Mouse (Mus musculus) midbrain, embryonic 15.5 days (tissue): ENCODE measurements around the gene Myb. TPM values are rescaled to one million over a fixed set of nuclear protein-coding genes. Genes with fewer than 3 reads are reported as not detected.

Experiments used
- ATAC-seq: fragments of 200-750 bp; cut with Nextera tagmentation; replicated peaks from 2 replicates; pipeline ENCODE4 v1.8.0; 2017; ENCODE audit warnings: moderate TSS enrichment
- H3K27ac ChIP-seq: fragments of 300-500 bp; sonication (generic); 2 replicates; pipeline ENCODE4 v1.5.1; 2015; ENCODE audit warnings: mild to moderate bottlenecking, inconsistent platforms
- H3K27me3 ChIP-seq: fragments of 300-500 bp; sonication (generic); replicated peaks from 2 replicates; pipeline ENCODE4 v1.6.1; 2015; ENCODE audit warnings: inconsistent platforms
- H3K36me3 ChIP-seq: fragments of 300-500 bp; sonication (generic); replicated peaks from 2 replicates; pipeline ENCODE4 v1.6.1; 2015; ENCODE audit warnings: inconsistent platforms
- H3K4me1 ChIP-seq: fragments of 300-500 bp; sonication (generic); 2 replicates; pipeline ENCODE4 v1.6.1; 2015; ENCODE audit warnings: inconsistent platforms
- H3K4me2 ChIP-seq: fragments of 300-500 bp; sonication (generic); 2 replicates; pipeline ENCODE4 v1.6.1; 2015; ENCODE audit warnings: inconsistent platforms, mild to moderate bottlenecking, moderate library complexity
- H3K4me3 ChIP-seq: fragments of 300-500 bp; sonication (generic); 2 replicates; pipeline ENCODE4 v1.5.1; 2015; ENCODE audit warnings: mild to moderate bottlenecking, inconsistent platforms
- H3K9ac ChIP-seq: fragments of 300-500 bp; sonication (generic); 2 replicates; pipeline ENCODE4 v1.6.1; 2015; ENCODE audit warnings: mild to moderate bottlenecking, inconsistent platforms
- H3K9me3 ChIP-seq: fragments of 300-500 bp; sonication (generic); 2 replicates; pipeline ENCODE4 v1.6.1; 2016; ENCODE audit warnings: inconsistent platforms
- WGBS: fragments of 180-500 bp; shearing (Covaris S2); methylation state at CpG from one replicate; pipeline ENCODE4 v1.1.7; 2015; ENCODE audit warnings: mixed read lengths; 5-methylcytosine and 5-hydroxymethylcytosine counted together
- polyA plus RNA-seq: library from polyadenylated mRNA; unstranded; fragments of >200 nt; fragmentation: Nextera tagmentation; extraction: Ambion mirVana; gene quantifications from 2 replicates; pipeline ENCODE4 v1.2.1, GENCODE M21; 2015

The Myb gene
- polyA plus RNA-seq, 1 experiment from 2014 or later = 3.0 TPM

GRCm38 (mm10) chr10:21108182-21108581 lies 52.6 kb downstream of the Myb start:
- H3K4me3 ChIP-seq = no peak overlapping the region
- no peak overlapping the region for H3K4me2 ChIP-seq
- H3K27ac ChIP-seq = no peak overlapping the region
- no peaks in the 10 kb centered on the region for H3K9me3 ChIP-seq
- H3K36me3 ChIP-seq = no peaks in the 10 kb centered on the region
- 91% methylated on average over 5 of the region's 5 CpGs for WGBS
- no peaks in the 10 kb centered on the region for H3K27me3 ChIP-seq
- 0 out of 2 replicates have a peak, but pooled peaks cover 8% of the 10 kb centered on the region for H3K4me1 ChIP-seq
- H3K9ac ChIP-seq = no peak overlapping the region
- ATAC-seq = no peak

GRCm38 (mm10) chr10:21105206-21105605 lies 55.6 kb downstream of the Myb start:
- Histone ChIP-seq H3K9ac (no peak overlapping the region), H3K4me2 (no peak overlapping the region), H3K9me3 (no peaks in the 10 kb centered on the region), H3K36me3 (no peaks in the 10 kb centered on the region), H3K4me1 (0 out of 2 replicates have a peak, but pooled peaks cover 17% of the 10 kb centered on the region), H3K4me3 (no peak overlapping the region), H3K27ac (no peak overlapping the region), H3K27me3 (no peaks in the 10 kb centered on the region)
- ATAC-seq = no peak
- WGBS = 85% methylated on average over 2 of the region's 2 CpGs

- WGBS = 77% methylated on average over 7 of the region's 7 CpGs
- H3K4me1 ChIP-seq = 0 out of 2 replicates have a peak, but pooled peaks cover 9% of the 10 kb centered on the region
Observed at GRCm38 (mm10) chr10:21102689-21103088, 58.1 kb downstream of the Myb start.

GRCm38 (mm10) chr10:21101948-21102347 lies 58.8 kb downstream of the Myb start:
- Histone ChIP-seq H3K4me3 (no peak overlapping the region), H3K4me2 (no peak overlapping the region), H3K27me3 (no peaks in the 10 kb centered on the region), H3K36me3 (no peaks in the 10 kb centered on the region), H3K9me3 (no peaks in the 10 kb centered on the region), H3K4me1 (0 out of 2 replicates have a peak, but pooled peaks cover 9% of the 10 kb centered on the region), H3K27ac (no peak overlapping the region), H3K9ac (no peak overlapping the region)
- WGBS = 13% methylated on average over 4 of the region's 4 CpGs
- no peak for ATAC-seq

More at GRCm38 (mm10) chr10:21102689-21103088, 58.1 kb downstream of the Myb start:
- no peaks in the 10 kb centered on the region for H3K36me3 ChIP-seq
- H3K9ac ChIP-seq = no peak overlapping the region
- no peak overlapping the region for H3K27ac ChIP-seq
- no peak for ATAC-seq
- H3K4me3 ChIP-seq = no peak overlapping the region
- no peaks in the 10 kb centered on the region for H3K27me3 ChIP-seq
- H3K9me3 ChIP-seq = no peaks in the 10 kb centered on the region
- no peak overlapping the region for H3K4me2 ChIP-seq

GRCm38 (mm10) chr10:21100646-21101249 lies 60.0 kb downstream of the Myb start:
- Histone ChIP-seq H3K27me3 (no peaks in the 10 kb centered on the region), H3K27ac (no peak overlapping the region), H3K9me3 (no peaks in the 10 kb centered on the region), H3K36me3 (no peaks in the 10 kb centered on the region), H3K4me1 (0 out of 2 replicates have a peak, but pooled peaks cover 9% of the 10 kb centered on the region), H3K4me2 (no peak overlapping the region), H3K9ac (no peak overlapping the region), H3K4me3 (no peak overlapping the region)
- no peak for ATAC-seq
- 36% methylated on average over 9 of the region's 9 CpGs for WGBS

GRCm38 (mm10) chr10:21099515-21099914 lies 61.3 kb downstream of the Myb start:
- Histone ChIP-seq H3K9me3 (no peaks in the 10 kb centered on the region), H3K27me3 (no peaks in the 10 kb centered on the region), H3K4me1 (0 out of 2 replicates have a peak, but pooled peaks cover 9% of the 10 kb centered on the region), H3K4me2 (no peak overlapping the region), H3K36me3 (no peaks in the 10 kb centered on the region), H3K9ac (no peak overlapping the region), H3K4me3 (no peak overlapping the region), H3K27ac (no peak overlapping the region)
- no peak for ATAC-seq
- 86% methylated on average over 7 of the region's 7 CpGs for WGBS

- no peaks in the 10 kb centered on the region for H3K36me3 ChIP-seq
- WGBS = 89% methylated on average over 14 of the region's 14 CpGs
- no peaks in the 10 kb centered on the region for H3K9me3 ChIP-seq
- no peak overlapping the region for H3K9ac ChIP-seq
- H3K4me3 ChIP-seq = no peak overlapping the region
- no peak overlapping the region for H3K27ac ChIP-seq
- H3K27me3 ChIP-seq = no peaks in the 10 kb centered on the region
- no peaks in the 10 kb centered on the region for H3K4me1 ChIP-seq
- H3K4me2 ChIP-seq = no peak overlapping the region
- no peak for ATAC-seq
Observed at GRCm38 (mm10) chr10:21095541-21095940, 65.2 kb downstream of the Myb start.

GRCm38 (mm10) chr10:21094896-21095295 lies 65.9 kb downstream of the Myb start:
- WGBS = 86% methylated on average over 2 of the region's 2 CpGs
- Histone ChIP-seq H3K36me3 (no peaks in the 10 kb centered on the region), H3K9ac (no peak overlapping the region), H3K4me2 (no peak overlapping the region), H3K27ac (no peak overlapping the region), H3K4me3 (no peak overlapping the region), H3K4me1 (no peaks in the 10 kb centered on the region), H3K9me3 (no peaks in the 10 kb centered on the region), H3K27me3 (no peaks in the 10 kb centered on the region)
- ATAC-seq = no peak

- ATAC-seq = no peak
- H3K27ac ChIP-seq = no peak overlapping the region
- WGBS = 93% methylated on average over 5 of the region's 5 CpGs
Observed at GRCm38 (mm10) chr10:21093301-21093700, 67.5 kb downstream of the Myb start.

GRCm38 (mm10) chr10:21092501-21093270 lies 68.1 kb downstream of the Myb start:
- Histone ChIP-seq H3K9me3 (no peaks in the 10 kb centered on the region), H3K4me2 (no peak overlapping the region), H3K4me1 (no peaks in the 10 kb centered on the region), H3K36me3 (no peaks in the 10 kb centered on the region), H3K9ac (no peak overlapping the region), H3K27ac (no peak overlapping the region), H3K27me3 (no peaks in the 10 kb centered on the region), H3K4me3 (no peak overlapping the region)
- 56% methylated on average over 18 of the region's 18 CpGs for WGBS
- ATAC-seq = no peak

More at GRCm38 (mm10) chr10:21093301-21093700, 67.5 kb downstream of the Myb start:
- Histone ChIP-seq H3K4me1 (no peaks in the 10 kb centered on the region), H3K9ac (no peak overlapping the region), H3K9me3 (no peaks in the 10 kb centered on the region), H3K27me3 (no peaks in the 10 kb centered on the region), H3K4me3 (no peak overlapping the region), H3K4me2 (no peak overlapping the region), H3K36me3 (no peaks in the 10 kb centered on the region)

- WGBS = 66% methylated on average over 8 of the region's 8 CpGs
- Histone ChIP-seq H3K27me3 (no peaks in the 10 kb centered on the region), H3K9ac (no peak overlapping the region), H3K9me3 (no peaks in the 10 kb centered on the region), H3K27ac (no peak overlapping the region), H3K4me1 (no peaks in the 10 kb centered on the region), H3K36me3 (no peaks in the 10 kb centered on the region), H3K4me2 (no peak overlapping the region), H3K4me3 (no peak overlapping the region)
- no peak for ATAC-seq
Observed at GRCm38 (mm10) chr10:21090922-21091700, 69.7 kb downstream of the Myb start.

GRCm38 (mm10) chr10:21089541-21089940 lies 71.2 kb downstream of the Myb start:
- Histone ChIP-seq H3K27ac (no peak overlapping the region), H3K9ac (no peak overlapping the region), H3K4me3 (no peak overlapping the region), H3K4me2 (no peak overlapping the region), H3K9me3 (no peaks in the 10 kb centered on the region), H3K27me3 (no peaks in the 10 kb centered on the region), H3K4me1 (peaks cover 2% of the 10 kb centered on the region; the same call in 1 of the 2 replicates), H3K36me3 (no peaks in the 10 kb centered on the region)
- no peak for ATAC-seq
- WGBS = 82% methylated on average over 3 of the region's 3 CpGs
